Mouse (Mus musculus) MEL (cell line): ENCODE results near the gene Btbd16. TPM values are rescaled to one million over a fixed set of nuclear protein-coding genes. Genes with fewer than 3 reads are reported as not detected.

Experiments
- DNase-seq: peaks from one replicate; pipeline ENCODE4 v3.0.0; 2011; ENCODE audit warnings: low read depth, low spot score
- H3K27ac ChIP-seq: 2 replicates; pipeline ENCODE4 v1.5.1; 2012; ENCODE audit warnings: low read depth, mild to moderate bottlenecking, control low read depth, low read length, moderate library complexity; ENCODE audit not compliant: control insufficient read depth
- H3K27me3 ChIP-seq, 2 experiments: fragments of 150-350 bp in 1 of 2; sonication (generic) in 1 of 2; 2 replicates each; pipeline ENCODE4 v1.6.1; 2012; ENCODE audit warnings: low read length in 2 of 2, mild to moderate bottlenecking in 2 of 2, improper control_type of control experiment in 1 of 2, moderate library complexity in 1 of 2; ENCODE audit not compliant: insufficient read depth in 2 of 2, control insufficient read depth in 1 of 2
- H3K36me3 ChIP-seq, 2 experiments: 2 replicates each; pipeline ENCODE4 v1.6.1; 2012 to 2014; ENCODE audit warnings: low read length in 2 of 2, improper control_type of control experiment in 1 of 2, inconsistent platforms in 1 of 2, mild to moderate bottlenecking in 1 of 2; ENCODE audit not compliant: insufficient read depth in 2 of 2, control insufficient read depth in 1 of 2
- H3K4me1 ChIP-seq, 2 experiments: fragments of 150-350 bp in 1 of 2; sonication (generic) in 1 of 2; 2 replicates each; pipeline ENCODE4 v1.6.1; 2012; ENCODE audit warnings: low read length in 2 of 2, improper control_type of control experiment in 1 of 2, mild to moderate bottlenecking in 1 of 2; ENCODE audit not compliant: insufficient read depth in 2 of 2, control insufficient read depth in 1 of 2
- H3K4me3 ChIP-seq, 2 experiments: fragments of 150-350 bp in 1 of 2; sonication (generic) in 1 of 2; 2 replicates each; pipeline ENCODE4 v1.5.1; 2012; ENCODE audit warnings: low read depth in 2 of 2, low read length in 2 of 2, mild to moderate bottlenecking in 2 of 2, moderate library complexity in 2 of 2, control low read depth in 1 of 2, improper control_type of control experiment in 1 of 2; ENCODE audit not compliant: control insufficient read depth in 1 of 2, insufficient read depth in 1 of 2
- H3K79me2 ChIP-seq: 2 replicates; pipeline ENCODE4 v1.6.1; 2012; ENCODE audit warnings: mild to moderate bottlenecking, low read length, moderate library complexity; ENCODE audit not compliant: control insufficient read depth, poor library complexity, insufficient read depth
- H3K9ac ChIP-seq: 2 replicates; pipeline ENCODE4 v1.6.1; 2012; ENCODE audit warnings: low read depth, mild to moderate bottlenecking, control low read depth, low read length, moderate library complexity; ENCODE audit not compliant: control insufficient read depth, poor library complexity, severe bottlenecking
- H3K9me3 ChIP-seq: fragments of 150-350 bp; sonication (generic); replicated peaks from 2 replicates; pipeline ENCODE4 v1.6.1; 2012; ENCODE audit warnings: mild to moderate bottlenecking, low read length, improper control_type of control experiment, moderate library complexity; ENCODE audit not compliant: insufficient read depth
- BHLHE40 ChIP-seq: IDR thresholded peaks from 2 replicates; pipeline ENCODE4 v1.6.1; 2012; ENCODE audit warnings: low read depth, mild to moderate bottlenecking, inconsistent platforms, low read length, improper control_type of control experiment, borderline replicate concordance
- CHD1 ChIP-seq: IDR thresholded peaks from 2 replicates; pipeline ENCODE4 v1.6.1; 2012; ENCODE audit warnings: low read depth, mild to moderate bottlenecking, inconsistent platforms, low read length, improper control_type of control experiment
- CHD2 ChIP-seq: IDR thresholded peaks from 2 replicates; pipeline ENCODE4 v1.6.1; 2011; ENCODE audit warnings: low read length, improper control_type of control experiment
- CTCF ChIP-seq, 3 experiments: IDR thresholded peaks in 2 of 3; conservative IDR thresholded peaks in 1 of 3; 2 replicates each; pipeline ENCODE4 v1.5.1; 2011 to 2012; ENCODE audit warnings: low read length in 3 of 3, low read depth in 2 of 3, mild to moderate bottlenecking in 2 of 3, improper control_type of control experiment in 1 of 3, inconsistent platforms in 1 of 3, mixed read lengths in 1 of 3, moderate library complexity in 1 of 3; ENCODE audit not compliant: control insufficient read depth in 1 of 3, insufficient read depth in 1 of 3, poor library complexity in 1 of 3, severe bottlenecking in 1 of 3
- E2F4 ChIP-seq: IDR thresholded peaks from 2 replicates; pipeline ENCODE4 v1.6.1; 2011; ENCODE audit warnings: low read depth, low read length, improper control_type of control experiment, borderline replicate concordance
- EP300 ChIP-seq, 2 experiments: IDR thresholded peaks; 2 replicates each; pipeline ENCODE4 v1.6.1; 2011; ENCODE audit warnings: improper control_type of control experiment in 2 of 2, low read length in 2 of 2, low read depth in 1 of 2, mild to moderate bottlenecking in 1 of 2
- ETS1 ChIP-seq: IDR thresholded peaks from 2 replicates; pipeline ENCODE4 v1.6.1; 2012; ENCODE audit warnings: low read depth, mild to moderate bottlenecking, inconsistent platforms, low read length, improper control_type of control experiment, moderate library complexity
- GABPA ChIP-seq: IDR thresholded peaks from 2 replicates; pipeline ENCODE4 v1.6.1; 2012; ENCODE audit warnings: low read depth, mild to moderate bottlenecking, inconsistent platforms, low read length, improper control_type of control experiment, moderate library complexity
- GATA1 ChIP-seq: IDR thresholded peaks from 2 replicates; pipeline ENCODE4 v1.6.1; 2011; ENCODE audit warnings: low read depth, low read length, improper control_type of control experiment
- HCFC1 ChIP-seq: IDR thresholded peaks from 2 replicates; pipeline ENCODE4 v1.6.1; 2012; ENCODE audit warnings: low read depth, mild to moderate bottlenecking, inconsistent platforms, low read length, improper control_type of control experiment, moderate library complexity
- JUND ChIP-seq: IDR thresholded peaks from 2 replicates; pipeline ENCODE4 v1.6.1; 2011; ENCODE audit warnings: low read depth, mild to moderate bottlenecking, improper control_type of control experiment, low read length
- MAX ChIP-seq: IDR thresholded peaks from 2 replicates; pipeline ENCODE4 v1.6.1; 2011; ENCODE audit warnings: low read length, improper control_type of control experiment
- MAZ ChIP-seq: IDR thresholded peaks from 2 replicates; pipeline ENCODE4 v1.6.1; 2012; ENCODE audit warnings: low read depth, mild to moderate bottlenecking, inconsistent platforms, low read length, improper control_type of control experiment
- MEF2A ChIP-seq: IDR thresholded peaks from 2 replicates; pipeline ENCODE4 v1.6.1; 2014; ENCODE audit warnings: low read depth, mild to moderate bottlenecking, inconsistent platforms, low read length, improper control_type of control experiment; ENCODE audit not compliant: poor library complexity, insufficient replicate concordance, severe bottlenecking; ENCODE audit errors: extremely low read depth
- MXI1 ChIP-seq: IDR thresholded peaks from 2 replicates; pipeline ENCODE4 v1.6.1; 2011; ENCODE audit warnings: mild to moderate bottlenecking, low read depth, low read length, improper control_type of control experiment
- MYB ChIP-seq: IDR thresholded peaks from 2 replicates; pipeline ENCODE4 v1.6.1; 2011; ENCODE audit warnings: mild to moderate bottlenecking, low read depth, low read length, improper control_type of control experiment
- MYC ChIP-seq: IDR thresholded peaks from 2 replicates; pipeline ENCODE4 v1.6.1; 2011; ENCODE audit warnings: low read depth, mild to moderate bottlenecking, low read length, improper control_type of control experiment, moderate library complexity
- NELFE ChIP-seq: IDR thresholded peaks from 2 replicates; pipeline ENCODE4 v1.6.1; 2011; ENCODE audit warnings: low read depth, low read length, improper control_type of control experiment
- NRF1 ChIP-seq: IDR thresholded peaks from 2 replicates; pipeline ENCODE4 v1.6.1; 2014; ENCODE audit warnings: low read depth, mild to moderate bottlenecking, inconsistent platforms, low read length, improper control_type of control experiment, moderate library complexity; ENCODE audit not compliant: poor library complexity, insufficient read depth, severe bottlenecking
- POLR2AphosphoS2 ChIP-seq: IDR thresholded peaks from 2 replicates; pipeline ENCODE4 v1.6.1; 2011; ENCODE audit warnings: low read length, improper control_type of control experiment
- POLR2AphosphoS5 ChIP-seq: IDR thresholded peaks from 2 replicates; pipeline ENCODE4 v1.6.1; 2012; ENCODE audit warnings: low read depth, borderline replicate concordance, mild to moderate bottlenecking, inconsistent platforms, low read length, moderate library complexity, mixed read lengths
- RAD21 ChIP-seq: IDR thresholded peaks from 2 replicates; pipeline ENCODE4 v1.6.1; 2011; ENCODE audit warnings: mild to moderate bottlenecking, low read depth, low read length, improper control_type of control experiment
- RCOR1 ChIP-seq: IDR thresholded peaks from 2 replicates; pipeline ENCODE4 v1.6.1; 2012; ENCODE audit warnings: low read depth, mild to moderate bottlenecking, inconsistent platforms, low read length, improper control_type of control experiment
- SIN3A ChIP-seq: IDR thresholded peaks from 2 replicates; pipeline ENCODE4 v1.6.1; 2012; ENCODE audit warnings: low read length, improper control_type of control experiment, inconsistent platforms
- SMC3 ChIP-seq: IDR thresholded peaks from 2 replicates; pipeline ENCODE4 v1.6.1; 2011; ENCODE audit warnings: low read depth, low read length, improper control_type of control experiment
- TAL1 ChIP-seq: IDR thresholded peaks from 2 replicates; pipeline ENCODE4 v1.6.1; 2012; ENCODE audit warnings: mild to moderate bottlenecking, inconsistent platforms, low read length, moderate library complexity, mixed read lengths
- TCF12 ChIP-seq: IDR thresholded peaks from 2 replicates; pipeline ENCODE4 v1.6.1; 2014; ENCODE audit warnings: low read depth, mild to moderate bottlenecking, inconsistent platforms, low read length, improper control_type of control experiment, moderate library complexity
- UBTF ChIP-seq: IDR thresholded peaks from 2 replicates; pipeline ENCODE4 v1.6.1; 2012; ENCODE audit warnings: low read depth, mild to moderate bottlenecking, inconsistent platforms, low read length, improper control_type of control experiment, moderate library complexity, borderline replicate concordance; ENCODE audit not compliant: insufficient read depth
- USF2 ChIP-seq, 2 experiments: IDR thresholded peaks; 2 replicates each; pipeline ENCODE4 v1.6.1; 2011 to 2012; ENCODE audit warnings: improper control_type of control experiment in 2 of 2, low read length in 2 of 2, borderline replicate concordance in 1 of 2, inconsistent platforms in 1 of 2, low read depth in 1 of 2, mild to moderate bottlenecking in 1 of 2; ENCODE audit not compliant: insufficient read depth in 1 of 2
- ZKSCAN1 ChIP-seq: IDR thresholded peaks from 2 replicates; pipeline ENCODE4 v1.6.1; 2012; ENCODE audit warnings: low read depth, mild to moderate bottlenecking, inconsistent platforms, low read length, improper control_type of control experiment, moderate library complexity
- ZMIZ1 ChIP-seq: IDR thresholded peaks from 2 replicates; pipeline ENCODE4 v1.6.1; 2012; ENCODE audit warnings: low read depth, mild to moderate bottlenecking, inconsistent platforms, low read length, improper control_type of control experiment, moderate library complexity
- ZNF384 ChIP-seq: IDR thresholded peaks from 2 replicates; pipeline ENCODE4 v1.6.1; 2012; ENCODE audit warnings: low read depth, mild to moderate bottlenecking, inconsistent platforms, low read length, improper control_type of control experiment
- polyA plus RNA-seq, 2 experiments: library from polyadenylated mRNA; stranded (reverse) in 1 of 2; unstranded in 1 of 2; fragments of >175 nt in 1 of 2; fragments of >200 nt in 1 of 2; gene quantifications; 2 replicates each; pipeline versions ENCODE4 v1.2.1 to v1.2.4; 2012; ENCODE audit warnings: low replicate concordance in 2 of 2, low read depth in 1 of 2; ENCODE audit not compliant: insufficient read length in 2 of 2, insufficient read depth in 1 of 2, missing spikeins in 1 of 2
- total RNA-seq: library from RNA; depleted of rRNA; stranded (reverse); fragments of 300-350 nt; gene quantifications from 2 replicates; pipeline ENCODE4 v1.2.3, GENCODE M21; 2012

Gene Btbd16
- total and polyA plus RNA-seq, 3 experiments = 0.71 to 0.89 TPM; not detected in 1

GRCm38 (mm10) chr7:130768151-130768550, 5.7 kb upstream of the Btbd16 start:
- H3K36me3 ChIP-seq = no peaks in the 10 kb centered on the region
- no peak overlapping the region for H3K27ac ChIP-seq
- no peak overlapping the region for H3K4me3 ChIP-seq
- H3K9me3 ChIP-seq = no peaks in the 10 kb centered on the region
- no peak overlapping the region for H3K9ac ChIP-seq
- no peak for DNase-seq
- no peaks in the 10 kb centered on the region; a peak in 1 of 4 replicates for H3K4me1 ChIP-seq
- H3K79me2 ChIP-seq = no peaks in the 10 kb centered on the region
- H3K27me3 ChIP-seq = no peaks in the 10 kb centered on the region
- TF ChIP-seq MYC (no peak), MYB (no peak), JUND (no peak), EP300 (IDR thresholded peaks at IDR 0.05; ENCODE audit: low read depth in 1 of 2, low read length in 2 of 2) (no peak), SIN3A (no peak), ZMIZ1 (no peak), GABPA (no peak), HCFC1 (no peak), ZKSCAN1 (no peak), MAZ (no peak)

- peak; percentile 84 for DNase-seq
- peaks cover 3 to 8% of the 10 kb centered on the region in 2 experiments; a peak in 3 of 4 replicates for H3K4me1 ChIP-seq
- TF ChIP-seq TCF12 = no peak
- no peak for TF ChIP-seq UBTF
- no peak for TF ChIP-seq CHD2
- no peak for TF ChIP-seq ETS1
- no peak for TF ChIP-seq MYC
- no peak for TF ChIP-seq MAX
- TF ChIP-seq MYB = no peak
- no peak for TF ChIP-seq POLR2AphosphoS5
- TF ChIP-seq CTCF (IDR thresholded peaks at IDR 0.05 in 2 of 3, conservative IDR thresholded peaks at IDR 0.05 in 1 of 3; ENCODE audit: control insufficient read depth in 1 of 3, insufficient read depth in 1 of 3, low read depth in 2 of 3, low read length in 3 of 3, poor library complexity in 1 of 3, severe bottlenecking in 1 of 3) = peak; percentile 88 to 94 (median 92)
- no peak for TF ChIP-seq TAL1
- TF ChIP-seq BHLHE40 = no peak
- no peak for TF ChIP-seq SIN3A
- no peak for TF ChIP-seq RCOR1
- TF ChIP-seq MXI1 = no peak
- TF ChIP-seq E2F4 = no peak
- TF ChIP-seq CHD1 = no peak
- TF ChIP-seq GATA1 = no peak
- TF ChIP-seq NRF1 = no peak
- no peak for TF ChIP-seq POLR2AphosphoS2
- no peak for TF ChIP-seq EP300 (IDR thresholded peaks at IDR 0.05; ENCODE audit: low read depth in 1 of 2, low read length in 2 of 2)
- TF ChIP-seq NELFE = no peak
- TF ChIP-seq USF2 (IDR thresholded peaks at IDR 0.05; ENCODE audit: borderline replicate concordance in 1 of 2, insufficient read depth in 1 of 2, low read depth in 1 of 2, low read length in 2 of 2) = no peak
- peak; percentile 84 for TF ChIP-seq RAD21
- no peak for TF ChIP-seq ZNF384
- TF ChIP-seq SMC3 = peak; percentile 93
- no peak for TF ChIP-seq GABPA
- no peak for TF ChIP-seq MEF2A
Measured at GRCm38 (mm10) chr7:130770707-130771106, 3.2 kb upstream of the Btbd16 start.

More at GRCm38 (mm10) chr7:130770707-130771106, 3.2 kb upstream of the Btbd16 start:
- Histone ChIP-seq H3K79me2 (no peaks in the 10 kb centered on the region), H3K27ac (no peak overlapping the region), H3K36me3 (peaks cover 0 to 4% of the 10 kb centered on the region in 2 experiments; a peak in 1 of 4 replicates), H3K4me3 (no peak overlapping the region), H3K27me3 (no peaks in the 10 kb centered on the region), H3K9me3 (no peaks in the 10 kb centered on the region), H3K9ac (peak overlapping the region; percentile 49)
